Mouse (Mus musculus) heart, embryonic 10.5 days (tissue): ENCODE data around the gene Cyyr1. TPM values are rescaled to one million over a fixed set of nuclear protein-coding genes. Genes with fewer than 3 reads are reported as not detected.

Source experiments
- DNase-seq: peaks from one replicate; pipeline ENCODE4 v3.0.0-alpha.2; 2017; ENCODE audit warnings: low spot score
- H3K27ac ChIP-seq: fragments of 300-500 bp; sonication (generic); 2 replicates; pipeline ENCODE4 v1.5.1; 2016; ENCODE audit warnings: mild to moderate bottlenecking
- H3K27me3 ChIP-seq: fragments of 300-500 bp; sonication (generic); 2 replicates; pipeline ENCODE4 v1.6.1; 2016; ENCODE audit warnings: mild to moderate bottlenecking; ENCODE audit not compliant: poor library complexity, insufficient read depth, severe bottlenecking
- H3K36me3 ChIP-seq: fragments of 300-500 bp; sonication (generic); 2 replicates; pipeline ENCODE4 v1.6.1; 2016; ENCODE audit warnings: mild to moderate bottlenecking, moderate library complexity
- H3K4me1 ChIP-seq: fragments of 300-500 bp; sonication (generic); 2 replicates; pipeline ENCODE4 v1.6.1; 2016; ENCODE audit warnings: mild to moderate bottlenecking
- H3K4me3 ChIP-seq: fragments of 300-500 bp; sonication (generic); 2 replicates; pipeline ENCODE4 v1.5.1; 2016; ENCODE audit warnings: mild to moderate bottlenecking, moderate library complexity
- H3K9me3 ChIP-seq: fragments of 300-500 bp; sonication (generic); 2 replicates; pipeline ENCODE4 v1.6.1; 2016; ENCODE audit warnings: mild to moderate bottlenecking, moderate library complexity
- WGBS: fragments of 180-500 bp; shearing (Covaris S2); methylation state at CpG from one replicate; pipeline ENCODE4 v1.1.7; 2016; 5-methylcytosine and 5-hydroxymethylcytosine counted together
- polyA plus RNA-seq: library from polyadenylated mRNA; unstranded; fragments of >200 nt; fragmentation: Nextera tagmentation; extraction: Ambion mirVana; gene quantifications from 2 replicates; pipeline ENCODE4 v1.2.1, GENCODE M21; 2016

Gene Cyyr1
- polyA plus RNA-seq, 1 experiment from 2014 or later = 3.2 TPM

DNA sequence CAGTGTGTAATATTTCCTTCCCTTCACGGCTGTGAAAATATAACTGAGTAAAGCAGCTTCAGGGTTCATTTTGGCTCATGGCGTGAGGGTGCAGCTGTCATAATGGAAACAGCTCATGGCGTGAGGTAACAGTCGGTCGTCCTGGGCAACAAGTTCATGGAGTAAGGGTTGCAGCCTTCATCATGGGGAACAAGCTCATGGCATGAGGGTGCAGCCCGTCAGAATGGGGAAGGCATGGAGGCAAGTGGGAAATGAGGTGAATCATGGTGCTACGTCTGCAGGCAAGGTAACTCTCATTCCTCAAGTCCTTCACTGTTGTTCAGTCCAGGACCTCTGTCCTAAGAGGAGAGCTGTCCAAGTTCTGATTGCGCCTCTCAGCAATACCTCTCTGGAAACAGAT lies 28.6 kb downstream of the Cyyr1 start:
- no peak overlapping the region for H3K4me3 ChIP-seq
- no peaks in the 10 kb centered on the region for H3K36me3 ChIP-seq
- DNase-seq = no peak
- H3K9me3 ChIP-seq = no peaks in the 10 kb centered on the region
- WGBS = 83% methylated on average over 8 of the region's 8 CpGs
- no peaks in the 10 kb centered on the region for H3K4me1 ChIP-seq
- H3K27me3 ChIP-seq = no peaks in the 10 kb centered on the region
- H3K27ac ChIP-seq = no peak overlapping the region

DNA sequence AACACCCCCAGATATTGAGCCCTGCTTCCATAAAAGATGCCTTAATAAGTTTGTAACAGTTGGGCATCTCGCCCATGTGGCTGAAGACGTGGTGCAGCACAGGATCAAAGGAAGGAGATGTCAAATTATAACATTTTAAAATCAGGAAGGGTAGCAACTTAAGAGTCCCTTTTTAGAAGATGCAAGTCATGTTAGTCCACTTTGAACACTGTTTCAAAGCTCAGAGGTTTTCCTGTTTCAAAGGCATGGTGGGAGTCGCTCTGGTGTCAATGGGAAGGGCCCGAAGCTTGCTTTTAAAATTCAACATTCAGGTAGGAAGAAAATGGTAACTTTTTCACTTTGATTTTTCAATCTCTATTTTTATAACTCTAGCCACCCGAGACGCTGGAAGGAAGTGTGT lies 45.9 kb downstream of the Cyyr1 start:
- DNase-seq = no peak
- Histone ChIP-seq H3K4me1 (no peaks in the 10 kb centered on the region), H3K27me3 (no peaks in the 10 kb centered on the region), H3K27ac (no peak overlapping the region), H3K9me3 (no peaks in the 10 kb centered on the region), H3K4me3 (no peak overlapping the region), H3K36me3 (no peaks in the 10 kb centered on the region)
- 85% methylated on average over 6 of the region's 6 CpGs for WGBS

DNA sequence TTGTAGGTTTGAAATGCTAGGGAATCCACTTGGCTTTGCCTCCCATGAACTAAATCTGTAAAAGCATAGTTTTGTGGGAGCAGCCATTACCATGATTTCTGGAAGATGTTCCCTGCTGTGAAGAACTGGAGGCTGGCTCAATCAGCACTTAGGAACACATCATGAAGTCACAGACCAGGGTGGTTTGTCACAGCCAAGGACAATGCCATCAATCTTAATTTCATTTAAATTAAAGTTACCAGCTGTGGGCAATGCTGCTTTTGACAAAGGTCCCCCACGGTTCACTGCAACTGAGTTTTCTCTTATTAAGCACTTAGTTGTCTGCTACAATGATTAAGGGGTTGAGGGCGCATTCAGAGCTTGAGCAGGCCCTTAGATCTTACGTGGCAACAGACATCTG lies 48.1 kb downstream of the Cyyr1 start:
- Histone ChIP-seq H3K9me3 (no peaks in the 10 kb centered on the region), H3K4me3 (no peak overlapping the region), H3K4me1 (no peaks in the 10 kb centered on the region), H3K36me3 (no peaks in the 10 kb centered on the region), H3K27ac (no peak overlapping the region), H3K27me3 (no peaks in the 10 kb centered on the region)
- WGBS = 72% methylated on average over 3 of the region's 3 CpGs
- no peak for DNase-seq

DNA sequence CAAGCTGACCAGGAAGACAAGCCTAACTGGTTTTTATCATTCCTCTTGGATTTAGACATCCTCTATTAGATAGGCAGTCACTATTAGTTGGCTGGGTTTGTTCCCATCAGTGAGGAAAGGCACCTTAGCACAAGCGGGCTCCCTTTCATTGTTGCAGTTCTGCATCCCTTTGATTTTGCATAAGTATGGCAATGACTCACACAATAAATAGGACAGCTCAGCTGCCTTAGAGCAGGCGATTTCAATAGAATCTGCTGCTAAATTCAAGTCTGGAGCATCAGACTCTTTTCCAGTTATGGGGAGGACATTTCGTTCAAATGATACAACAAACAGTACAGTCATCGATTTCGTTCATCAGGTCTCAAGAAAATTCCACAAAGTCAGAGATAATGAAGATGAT lies 49.8 kb downstream of the Cyyr1 start:
- WGBS = 78% methylated on average over 5 of the region's 5 CpGs
- DNase-seq = no peak
- Histone ChIP-seq H3K9me3 (no peaks in the 10 kb centered on the region), H3K27ac (no peak overlapping the region), H3K4me1 (no peaks in the 10 kb centered on the region), H3K4me3 (no peak overlapping the region), H3K36me3 (no peaks in the 10 kb centered on the region), H3K27me3 (no peaks in the 10 kb centered on the region)

DNA sequence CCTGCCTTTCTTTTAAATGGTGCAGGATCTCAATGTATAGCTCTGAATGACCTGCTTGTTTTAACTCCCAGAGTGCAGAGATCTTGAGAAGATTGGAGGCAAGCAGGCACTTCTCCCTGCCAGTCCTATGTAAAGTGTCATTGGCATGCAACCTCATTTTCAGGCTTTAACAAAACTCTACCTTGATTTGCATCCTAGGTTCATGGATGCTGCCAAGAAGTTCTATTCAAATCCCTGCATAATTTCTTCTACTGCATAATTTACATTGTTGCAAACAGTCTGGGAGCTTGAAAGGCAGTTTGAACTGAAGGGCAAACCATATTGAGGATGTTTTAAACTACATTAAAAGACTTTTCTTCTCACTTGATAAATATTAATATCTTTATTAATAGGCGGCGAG lies 57.4 kb downstream of the Cyyr1 start:
- Histone ChIP-seq H3K27me3 (no peaks in the 10 kb centered on the region), H3K4me3 (no peak overlapping the region), H3K9me3 (no peaks in the 10 kb centered on the region), H3K27ac (no peak overlapping the region), H3K36me3 (no peaks in the 10 kb centered on the region), H3K4me1 (no peaks in the 10 kb centered on the region)
- 92% methylated on average over 2 of the region's 2 CpGs for WGBS
- no peak for DNase-seq

DNA sequence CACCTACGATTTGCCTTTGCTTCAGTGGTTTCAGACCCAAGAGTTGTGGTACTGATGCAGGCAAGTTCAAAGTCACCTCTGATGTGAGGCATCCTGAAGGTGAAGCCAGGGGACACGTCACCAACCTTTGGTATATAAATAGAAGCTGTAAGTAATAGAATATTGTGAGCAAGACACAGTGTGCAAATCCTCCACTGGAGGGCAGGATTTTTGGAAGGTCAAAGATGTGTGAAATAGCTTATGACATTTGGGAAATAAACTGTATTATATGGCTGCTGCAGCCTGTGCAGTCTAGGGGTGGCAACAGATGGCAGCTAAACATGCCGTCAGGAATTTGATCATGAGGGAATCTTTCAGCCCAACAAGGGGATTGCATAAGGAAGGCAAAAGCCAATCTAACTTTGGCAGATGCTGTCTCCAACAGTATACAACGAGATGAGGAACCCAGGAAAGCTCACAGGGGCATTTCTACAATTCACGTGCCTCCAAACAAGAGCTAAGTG lies 65.0 kb downstream of the Cyyr1 start:
- H3K27me3 ChIP-seq = no peaks in the 10 kb centered on the region
- no peak overlapping the region for H3K4me3 ChIP-seq
- no peak overlapping the region for H3K27ac ChIP-seq
- no peaks in the 10 kb centered on the region for H3K36me3 ChIP-seq
- WGBS = 76% methylated on average over 5 of the region's 5 CpGs
- DNase-seq = no peak
- H3K9me3 ChIP-seq = no peaks in the 10 kb centered on the region
- no peaks in the 10 kb centered on the region for H3K4me1 ChIP-seq

DNA sequence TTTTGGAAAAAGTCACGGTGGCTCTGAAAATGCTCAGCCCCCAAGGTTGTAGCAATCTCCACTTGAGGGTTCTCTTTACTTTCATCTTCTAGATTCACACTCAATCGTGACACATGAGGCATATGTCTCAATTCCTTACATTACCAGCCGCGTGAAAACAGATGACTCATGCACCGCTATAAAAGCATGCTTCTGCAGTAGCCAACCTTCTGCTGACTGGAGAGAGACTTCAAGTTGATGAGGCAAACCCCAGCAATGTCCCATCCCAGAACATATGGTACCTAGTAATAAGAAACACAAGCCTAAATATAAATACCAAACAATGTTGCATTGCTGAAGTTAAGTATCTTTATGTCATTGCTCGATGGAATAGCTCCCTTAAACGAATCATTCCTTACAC lies 65.9 kb downstream of the Cyyr1 start:
- Histone ChIP-seq H3K9me3 (no peaks in the 10 kb centered on the region), H3K36me3 (no peaks in the 10 kb centered on the region), H3K27me3 (no peaks in the 10 kb centered on the region), H3K4me1 (no peaks in the 10 kb centered on the region), H3K4me3 (no peak overlapping the region), H3K27ac (no peak overlapping the region)
- WGBS = 87% methylated on average over 7 of the region's 7 CpGs
- DNase-seq = no peak

DNA sequence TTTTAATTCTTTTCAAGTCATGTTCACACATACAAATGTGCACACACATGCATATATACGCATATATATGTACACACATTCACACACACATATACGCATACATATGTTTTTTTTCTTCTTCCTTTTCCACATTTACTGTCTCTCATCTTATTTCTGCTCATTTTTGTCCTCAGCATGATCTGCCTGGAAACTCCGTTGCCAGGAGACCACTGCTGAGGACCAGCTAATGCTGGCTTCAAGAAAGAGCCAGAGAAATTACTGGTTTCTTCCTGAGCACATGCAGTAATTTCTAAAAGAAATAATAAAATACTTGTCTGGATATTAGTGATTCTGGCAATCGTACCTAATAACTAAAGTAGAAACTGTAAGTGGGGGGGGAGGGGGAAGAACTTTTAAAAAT lies 68.6 kb downstream of the Cyyr1 start:
- DNase-seq = no peak
- 90% methylated on average over 4 of the region's 4 CpGs for WGBS
- no peaks in the 10 kb centered on the region for H3K36me3 ChIP-seq
- H3K27me3 ChIP-seq = no peaks in the 10 kb centered on the region
- no peak overlapping the region for H3K27ac ChIP-seq
- no peaks in the 10 kb centered on the region for H3K9me3 ChIP-seq
- H3K4me3 ChIP-seq = no peak overlapping the region
- no peaks in the 10 kb centered on the region for H3K4me1 ChIP-seq

DNA sequence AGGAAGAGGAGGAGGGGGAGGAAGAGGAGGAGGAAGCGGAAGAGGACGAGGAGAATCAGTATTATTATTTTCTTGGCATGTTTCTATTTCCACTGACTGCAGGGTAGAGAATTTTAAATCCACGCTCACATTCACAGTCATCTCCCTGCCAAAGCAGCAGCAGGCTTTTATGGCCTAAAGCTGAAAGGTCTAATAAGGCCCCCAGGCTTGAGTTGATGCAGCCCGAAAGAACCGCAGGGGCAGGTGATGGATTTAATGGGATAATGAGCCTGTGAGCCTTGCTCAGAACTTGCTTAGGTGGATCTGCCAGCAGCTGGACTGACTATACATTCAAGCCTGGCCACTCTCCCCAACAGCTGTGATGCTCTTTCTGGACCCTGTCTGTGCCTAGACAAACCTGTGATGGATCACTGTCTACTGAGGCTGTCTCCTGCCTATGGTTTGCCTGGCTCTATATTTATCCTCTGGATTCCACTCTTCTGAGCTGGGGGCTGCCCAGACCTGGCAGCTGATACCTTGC lies 78.6 kb downstream of the Cyyr1 start:
- Histone ChIP-seq H3K9me3 (no peaks in the 10 kb centered on the region), H3K27ac (no peak overlapping the region), H3K36me3 (no peaks in the 10 kb centered on the region), H3K27me3 (no peaks in the 10 kb centered on the region), H3K4me3 (no peak overlapping the region), H3K4me1 (peaks cover 8% of the 10 kb centered on the region; the same call in 1 of the 2 replicates)
- no peak for DNase-seq
- 81% methylated on average over 5 of the region's 5 CpGs for WGBS

DNA sequence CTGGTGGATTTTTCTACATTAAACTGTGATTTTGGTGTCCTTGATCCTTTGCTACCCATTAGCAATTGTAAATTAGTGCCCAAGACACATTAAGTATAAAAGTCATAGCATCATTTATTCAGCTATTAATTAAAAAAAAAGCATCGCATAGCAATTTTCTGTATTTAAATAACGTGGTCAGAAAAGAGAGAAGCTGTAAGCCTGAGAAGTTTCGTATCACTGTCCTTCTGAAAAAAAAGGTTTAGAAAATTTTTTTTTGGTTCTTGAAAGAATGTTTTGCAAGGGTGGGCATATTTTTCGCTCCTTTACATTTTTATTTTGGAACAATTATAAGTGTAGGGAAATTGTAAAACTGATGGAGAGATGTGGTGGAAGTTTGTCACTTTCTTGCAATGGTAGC lies 83.1 kb downstream of the Cyyr1 start:
- WGBS = 87% methylated on average over 4 of the region's 4 CpGs

DNA sequence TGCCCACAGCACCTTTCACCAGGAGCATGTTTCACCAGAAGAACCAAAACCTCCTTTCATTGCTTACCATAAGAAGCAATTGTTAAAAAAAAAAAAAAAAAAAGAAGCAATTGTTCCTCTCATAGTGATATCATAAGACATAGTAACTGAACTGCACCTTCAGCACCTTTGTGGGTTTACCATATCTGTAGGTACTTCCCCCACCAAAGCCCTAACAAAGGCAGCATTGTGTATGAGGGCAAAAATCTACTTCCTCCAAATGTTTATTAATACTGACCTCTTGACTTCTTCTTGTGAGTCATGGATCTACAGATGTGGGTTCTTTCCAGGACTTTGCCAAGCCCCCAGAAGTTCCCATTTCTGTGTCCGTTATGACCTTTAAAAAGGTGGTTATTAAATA lies 98.2 kb downstream of the Cyyr1 start:
- no peak overlapping the region for H3K27ac ChIP-seq
- whole genome bisulfite sequencing = 65% methylated on average over 1 of the region's 1 CpGs
- H3K4me3 ChIP-seq = no peak overlapping the region
- H3K36me3 ChIP-seq = no peaks in the 10 kb centered on the region
- DNase-seq = no peak
- no peaks in the 10 kb centered on the region for H3K9me3 ChIP-seq
- no peaks in the 10 kb centered on the region for H3K27me3 ChIP-seq
- H3K4me1 ChIP-seq = no peaks in the 10 kb centered on the region

More for the DNA sequence above, 83.1 kb downstream of the Cyyr1 start:
- no peaks in the 10 kb centered on the region for H3K27me3 ChIP-seq
- peaks cover 8% of the 10 kb centered on the region; the same call in 1 of the 2 replicates for H3K4me1 ChIP-seq
- no peak overlapping the region for H3K4me3 ChIP-seq
- no peaks in the 10 kb centered on the region for H3K36me3 ChIP-seq
- H3K9me3 ChIP-seq = no peaks in the 10 kb centered on the region
- H3K27ac ChIP-seq = no peak overlapping the region
- DNase-seq = no peak

DNA sequence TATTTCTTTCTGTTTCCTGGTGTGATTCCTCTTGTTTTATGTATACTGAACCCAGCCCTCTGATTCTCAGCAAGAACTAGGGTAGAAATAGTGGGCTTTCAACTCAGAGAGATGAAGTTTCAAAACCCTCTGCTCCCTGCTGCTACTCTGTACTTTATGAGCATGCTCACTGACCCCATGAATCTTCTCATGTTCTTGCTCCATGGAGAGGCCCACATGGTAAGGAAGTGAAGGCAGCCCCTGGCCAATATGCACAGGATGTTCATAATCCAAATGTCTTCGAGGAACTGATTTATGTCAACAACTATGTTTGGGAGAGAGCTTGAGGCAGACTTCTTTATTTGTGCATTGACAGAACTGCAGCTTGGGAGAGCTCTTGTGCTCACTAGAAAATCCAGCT lies 106.9 kb downstream of the Cyyr1 start:
- Histone ChIP-seq H3K4me3 (no peak overlapping the region), H3K36me3 (no peaks in the 10 kb centered on the region), H3K4me1 (no peaks in the 10 kb centered on the region), H3K27me3 (no peaks in the 10 kb centered on the region), H3K9me3 (no peaks in the 10 kb centered on the region), H3K27ac (no peak overlapping the region)
- 63% methylated on average over 1 of the region's 1 CpGs for WGBS
- no peak for DNase-seq

DNA sequence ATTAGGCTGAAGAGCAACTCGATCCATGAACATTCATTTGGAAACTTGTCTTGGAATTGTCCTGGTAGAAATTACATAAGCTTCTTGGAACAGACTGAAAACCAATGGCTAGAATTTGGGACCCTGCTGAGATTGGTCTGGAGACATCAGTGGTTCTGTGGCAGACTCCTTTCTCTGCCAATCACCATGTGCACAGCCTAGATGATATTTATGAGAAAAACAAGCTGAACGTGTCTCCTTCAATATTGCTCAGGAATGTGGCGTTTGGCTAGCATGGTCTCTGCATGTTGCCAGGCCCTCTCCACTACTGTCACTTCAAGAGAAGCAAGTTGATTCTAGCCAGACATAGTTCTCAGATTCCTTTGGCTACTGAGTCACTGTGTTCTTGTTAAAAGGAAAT lies 107.4 kb downstream of the Cyyr1 start:
- Histone ChIP-seq H3K9me3 (no peaks in the 10 kb centered on the region), H3K27ac (no peak overlapping the region), H3K27me3 (no peaks in the 10 kb centered on the region), H3K4me1 (no peaks in the 10 kb centered on the region), H3K4me3 (no peak overlapping the region), H3K36me3 (no peaks in the 10 kb centered on the region)
- DNase-seq = no peak
- WGBS = 71% methylated on average over 3 of the region's 3 CpGs

DNA sequence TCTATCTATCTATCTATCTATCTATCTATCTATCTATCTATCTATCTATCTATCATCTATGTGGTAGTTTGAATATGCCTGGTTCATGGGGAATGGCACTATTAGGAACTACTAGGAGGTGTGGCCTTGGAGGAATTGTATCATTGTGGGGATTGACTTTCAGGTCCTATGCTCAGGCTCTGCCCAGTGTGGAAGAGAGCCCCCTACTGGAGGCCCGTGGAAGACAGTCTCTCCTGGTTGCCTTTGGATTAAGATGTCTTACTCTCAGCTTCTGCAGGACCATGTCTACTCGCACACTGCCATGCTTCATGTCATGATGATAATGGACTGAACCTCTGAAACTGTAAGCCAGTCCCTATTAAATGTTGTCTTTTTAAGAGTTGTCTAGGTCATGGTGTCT lies 117.8 kb downstream of the Cyyr1 start:
- H3K27ac ChIP-seq = no peak overlapping the region
- H3K4me1 ChIP-seq = no peaks in the 10 kb centered on the region
- H3K4me3 ChIP-seq = no peak overlapping the region
- no peaks in the 10 kb centered on the region for H3K36me3 ChIP-seq
- no peak for DNase-seq
- WGBS = 64% methylated on average over 2 of the region's 2 CpGs
- no peaks in the 10 kb centered on the region for H3K9me3 ChIP-seq
- no peaks in the 10 kb centered on the region for H3K27me3 ChIP-seq
